Mouse (Mus musculus): ENCODE measurements around the gene Olfr331. TPM values are rescaled to one million over a fixed set of nuclear protein-coding genes. Genes with fewer than 3 reads are reported as not detected.
"Not testable (repeated sequence)": the region's sequence is repeated elsewhere in the genome, so short reads cannot be mapped to it uniquely, and the experiment has no call there.

Gene Olfr331
- total RNA-seq (2014; fragmentation: Nextera tagmentation): not detected in 2 replicates
- total RNA-seq (2017): not detected in 2 replicates
- not detected in 2 replicates for polyA plus RNA-seq (2012)

DNA sequence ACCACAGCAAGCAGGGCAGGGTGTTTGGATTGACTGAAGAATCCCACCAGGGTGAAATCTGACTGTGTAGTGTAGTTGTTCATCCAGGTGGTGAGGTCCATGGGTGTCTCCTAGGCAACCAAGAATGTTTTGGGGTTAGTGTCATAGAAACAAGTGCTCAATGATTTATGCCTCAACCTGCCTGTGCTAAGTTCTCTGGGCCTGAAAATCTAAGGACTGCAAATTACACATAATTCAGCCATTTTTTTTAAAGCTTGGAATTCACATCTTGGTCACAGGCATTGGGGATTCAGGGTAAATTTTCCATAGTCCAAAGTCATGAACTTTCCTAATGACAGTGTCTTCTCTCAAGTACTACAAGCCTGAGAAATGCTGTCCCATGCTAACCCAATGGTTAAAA is at the start of gene Olfr331:
Gene Olfr331, minus strand, starts transcription at position 101 of the 400 bp plus-strand sequence.
- ATAC-seq (ENCODE audit: extremely low read depth, insufficient number of reproducible peaks, low FRiP score, poor library complexity, severe bottlenecking); H3K27me3 ChIP-seq (ENCODE audit: insufficient read depth, low read length); DNase-seq (ENCODE audit: low spot score): not testable (repeated sequence)

DNA sequence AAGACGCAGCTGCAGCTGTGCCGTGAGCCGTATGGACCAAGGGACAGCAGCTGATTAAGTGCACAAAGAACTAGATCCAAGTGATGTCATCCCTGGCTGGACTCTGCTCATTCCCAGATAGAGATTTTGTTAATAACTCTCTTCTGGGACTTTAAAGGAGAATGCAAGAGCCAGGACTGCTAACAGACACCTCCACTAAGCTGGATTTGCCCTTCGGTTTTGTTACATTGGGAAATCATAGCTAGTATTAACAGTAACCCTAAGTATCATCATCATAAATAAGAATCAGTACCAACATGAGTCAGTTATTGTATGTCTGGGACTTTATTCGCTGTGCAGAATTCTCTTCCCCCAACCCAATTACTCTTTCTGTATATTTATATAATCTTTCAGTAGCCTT is 44.0 kb upstream of the Olfr331 start, which contains the start of gene Olfr329-ps:
Gene Olfr329-ps, minus strand, starts transcription at position 101 of the 400 bp plus-strand sequence.
- ATAC-seq (ENCODE audit: extremely low read depth, insufficient number of reproducible peaks, low FRiP score, poor library complexity, severe bottlenecking): no peak
- TF ChIP-seq CTCF (IDR thresholded peaks at IDR 0.05; ENCODE audit: low read depth, low read length) (no peak), GATA2 (IDR thresholded peaks at IDR 0.05; ENCODE audit: borderline replicate concordance, low read depth, low read length) (no peak), GATA1 (IDR thresholded peaks at IDR 0.05; ENCODE audit: borderline replicate concordance, low read length) (no peak), TAL1 (conservative IDR thresholded peaks at IDR 0.05; ENCODE audit: low read depth, low read length) (no peak), POLR2AphosphoS5 (IDR thresholded peaks at IDR 0.05; ENCODE audit: insufficient replicate concordance, low read depth, low read length) (no peak)

More for the DNA sequence above, at the start of gene Olfr331:
- H3K4me3 ChIP-seq (ENCODE audit: low read depth, low read length); H3K9me3 ChIP-seq (replicated peaks); H3K36me3 ChIP-seq (replicated peaks); H3K4me1 ChIP-seq (ENCODE audit: insufficient read depth, low read depth, low read length): not testable (repeated sequence)

DNA sequence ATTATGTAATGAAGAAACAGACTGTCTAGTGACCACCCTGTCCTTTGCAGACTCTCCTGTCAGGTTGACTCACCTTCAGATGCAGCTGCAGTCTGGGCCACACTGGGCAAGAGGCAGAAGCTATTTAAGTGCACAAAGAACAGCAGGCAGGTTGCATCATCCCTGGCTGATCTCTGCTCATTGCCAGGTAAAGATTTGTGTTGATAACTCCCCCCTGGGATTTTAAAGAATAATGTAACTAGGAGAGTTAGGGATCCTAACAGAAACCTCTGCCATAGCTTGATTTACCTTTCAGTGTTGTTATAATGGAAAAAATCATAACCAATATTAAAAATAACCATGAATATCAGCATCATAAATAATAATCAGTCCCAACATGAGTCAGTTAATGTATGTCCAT is 32.4 kb upstream of the Olfr331 start, which contains the start of gene Olfr330:
Gene Olfr330, minus strand, starts transcription at position 101 of the 400 bp plus-strand sequence.
- DNase-seq (ENCODE audit: low spot score); H3K4me1 ChIP-seq (ENCODE audit: insufficient read depth, low read depth, low read length); H3K9me3 ChIP-seq (replicated peaks); H3K36me3 ChIP-seq (replicated peaks); ATAC-seq (ENCODE audit: extremely low read depth, insufficient number of reproducible peaks, low FRiP score, poor library complexity, severe bottlenecking); H3K27me3 ChIP-seq (ENCODE audit: insufficient read depth, low read length); H3K4me3 ChIP-seq (ENCODE audit: low read depth, low read length): not testable (repeated sequence)

More for the DNA sequence above, 44.0 kb upstream of the Olfr331 start, which contains the start of gene Olfr329-ps:
- H3K4me3 ChIP-seq (ENCODE audit: low read depth, low read length): no peak within 1 kb of the TSS
- DNase-seq (ENCODE audit: low spot score): no peak
- H3K36me3 ChIP-seq (replicated peaks): no peaks in the 10 kb centered on the region
- H3K27me3 ChIP-seq (ENCODE audit: insufficient read depth, low read length): peaks cover 4% of the 10 kb centered on the region
- no peaks in the 10 kb centered on the region for H3K4me1 ChIP-seq (ENCODE audit: insufficient read depth, low read depth, low read length)
- no peaks in the 10 kb centered on the region for H3K9me3 ChIP-seq (replicated peaks)

GRCm38 (mm10) chr11:58519756-58520155 is 17.4 kb upstream of the Olfr331 start:
- not testable (repeated sequence) for H3K27me3 ChIP-seq (ENCODE audit: insufficient read depth, low read length); DNase-seq (ENCODE audit: low spot score); ATAC-seq (ENCODE audit: extremely low read depth, insufficient number of reproducible peaks, low FRiP score, poor library complexity, severe bottlenecking)

GRCm38 (mm10) chr11:58518916-58519315 is 16.5 kb upstream of the Olfr331 start:
- not testable (repeated sequence) for DNase-seq (ENCODE audit: low spot score); H3K4me1 ChIP-seq (ENCODE audit: insufficient read depth, low read depth, low read length); ATAC-seq (ENCODE audit: extremely low read depth, insufficient number of reproducible peaks, low FRiP score, poor library complexity, severe bottlenecking)

More at GRCm38 (mm10) chr11:58519756-58520155, 17.4 kb upstream of the Olfr331 start:
- H3K9me3 ChIP-seq (replicated peaks); H3K4me3 ChIP-seq (ENCODE audit: low read depth, low read length); H3K36me3 ChIP-seq (replicated peaks); H3K4me1 ChIP-seq (ENCODE audit: insufficient read depth, low read depth, low read length): not testable (repeated sequence)

GRCm38 (mm10) chr11:58509058-58509457 is 6.7 kb upstream of the Olfr331 start:
- ATAC-seq (ENCODE audit: extremely low read depth, insufficient number of reproducible peaks, low FRiP score, poor library complexity, severe bottlenecking): peak; percentile 54; the same call in 1 of the 2 replicates
- not testable (repeated sequence) for H3K36me3 ChIP-seq (replicated peaks); H3K9me3 ChIP-seq (replicated peaks); H3K27me3 ChIP-seq (ENCODE audit: insufficient read depth, low read length); DNase-seq (ENCODE audit: low spot score); H3K4me1 ChIP-seq (ENCODE audit: insufficient read depth, low read depth, low read length)
- H3K4me3 ChIP-seq (ENCODE audit: low read depth, low read length): peak overlapping the region; percentile 44; the same call in 1 of the 2 replicates

More at GRCm38 (mm10) chr11:58518916-58519315, 16.5 kb upstream of the Olfr331 start:
- not testable (repeated sequence) for H3K9me3 ChIP-seq (replicated peaks); H3K36me3 ChIP-seq (replicated peaks); H3K27me3 ChIP-seq (ENCODE audit: insufficient read depth, low read length); H3K4me3 ChIP-seq (ENCODE audit: low read depth, low read length)

GRCm38 (mm10) chr11:58499290-58499689 is 3.1 kb downstream of the Olfr331 start:
- ATAC-seq (ENCODE audit: extremely low read depth, insufficient number of reproducible peaks, low FRiP score, poor library complexity, severe bottlenecking) (no peak), DNase-seq (ENCODE audit: low spot score) (no peak)
- Histone ChIP-seq H3K4me1 (ENCODE audit: insufficient read depth, low read depth, low read length) (no peaks in the 10 kb centered on the region), H3K9me3 (replicated peaks) (no peaks in the 10 kb centered on the region), H3K36me3 (replicated peaks) (no peaks in the 10 kb centered on the region), H3K27me3 (ENCODE audit: insufficient read depth, low read length) (peaks cover 10% of the 10 kb centered on the region), H3K4me3 (ENCODE audit: low read depth, low read length) (no peak overlapping the region)
- TF ChIP-seq GATA1 (IDR thresholded peaks at IDR 0.05; ENCODE audit: borderline replicate concordance, low read length) (no peak), TAL1 (conservative IDR thresholded peaks at IDR 0.05; ENCODE audit: low read depth, low read length) (no peak), CTCF (IDR thresholded peaks at IDR 0.05; ENCODE audit: low read depth, low read length) (no peak), GATA2 (IDR thresholded peaks at IDR 0.05; ENCODE audit: borderline replicate concordance, low read depth, low read length) (no peak), POLR2AphosphoS5 (IDR thresholded peaks at IDR 0.05; ENCODE audit: insufficient replicate concordance, low read depth, low read length) (no peak)

Measured in G1E (cell line).